Mouse (Mus musculus): ENCODE data around the gene 6030458C11Rik. TPM values are rescaled to one million over a fixed set of nuclear protein-coding genes. Genes with fewer than 3 reads are reported as not detected.

Gene 6030458C11Rik
- polyA plus RNA-seq, 1 experiment from 2014 or later, result 33.7 TPM

- Histone ChIP-seq H3K27ac (0 out of 2 replicates have a peak overlapping the region, but pooled peaks have one; percentile 36), H3K36me3 (no peaks in the 10 kb centered on the region), H3K4me2 (no peak overlapping the region), H3K27me3 (no peaks in the 10 kb centered on the region), H3K9me3 (peaks cover 3% of the 10 kb centered on the region; the same call in 1 of the 2 replicates), H3K4me3 (no peak overlapping the region), H3K4me1 (replicated peaks) (peaks cover 6% of the 10 kb centered on the region; the same call in 1 of the 2 replicates), H3K9ac (no peak overlapping the region)
- 59% methylated on average over 11 of the region's 11 CpGs for WGBS
- no peak for ATAC-seq (ENCODE audit: low FRiP score)
These were observed 50.2 kb downstream of the 6030458C11Rik start for GRCm38 (mm10) chr15:12774149-12774753.

DNA sequence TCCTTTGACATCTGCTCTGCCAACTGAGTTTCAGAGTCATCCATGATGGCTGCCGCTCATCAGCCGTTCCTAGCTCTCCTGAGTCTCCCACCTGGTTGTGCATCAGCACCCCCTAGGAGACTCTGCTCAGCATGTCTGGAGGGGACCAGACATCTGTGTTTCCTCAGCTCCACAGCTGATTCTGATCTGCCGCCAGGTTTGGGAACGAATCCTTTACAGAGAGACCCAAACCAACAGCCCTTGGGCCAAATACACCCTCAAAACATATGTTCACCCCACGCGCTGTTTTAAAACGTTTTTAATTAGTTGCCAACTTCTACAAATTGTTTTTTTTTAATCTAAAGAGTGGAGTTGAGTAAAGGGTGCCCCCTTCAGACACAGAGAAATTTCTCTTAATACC, 53.5 kb downstream of the 6030458C11Rik start:
- no peaks in the 10 kb centered on the region for H3K36me3 ChIP-seq
- no peak overlapping the region for H3K4me3 ChIP-seq
- no peak overlapping the region for H3K27ac ChIP-seq
- peaks cover 6% of the 10 kb centered on the region; the same call in 1 of the 2 replicates for H3K4me1 ChIP-seq (replicated peaks)
- no peak for ATAC-seq (ENCODE audit: low FRiP score)
- H3K9me3 ChIP-seq, result peaks cover 3% of the 10 kb centered on the region; the same call in 1 of the 2 replicates
- no peak overlapping the region for H3K4me2 ChIP-seq
- H3K9ac ChIP-seq, result no peak overlapping the region
- no peaks in the 10 kb centered on the region for H3K27me3 ChIP-seq
- 77% methylated on average over 7 of the region's 7 CpGs for WGBS

DNA sequence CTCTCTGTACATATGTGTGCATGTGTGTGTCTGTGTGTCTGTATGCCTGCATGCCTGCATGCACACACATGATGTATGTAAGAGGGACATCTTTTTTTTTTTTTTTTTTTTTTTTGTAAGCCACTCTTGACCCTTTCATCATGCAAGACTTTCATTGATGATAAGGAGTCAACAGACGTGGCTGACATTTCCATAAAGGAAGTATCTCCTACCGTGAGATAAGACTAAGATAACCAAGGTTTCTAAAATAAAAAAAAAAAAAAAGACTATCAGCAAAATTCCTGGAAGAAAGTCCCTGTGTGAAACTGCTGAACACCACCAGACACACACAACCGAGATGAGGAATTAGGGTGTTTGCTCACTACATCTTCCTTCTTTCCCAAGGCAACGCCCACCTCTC, 57.6 kb downstream of the 6030458C11Rik start:
- Histone ChIP-seq H3K9ac (no peak overlapping the region), H3K4me1 (replicated peaks) (no peaks in the 10 kb centered on the region), H3K4me2 (no peak overlapping the region), H3K36me3 (no peaks in the 10 kb centered on the region), H3K4me3 (no peak overlapping the region), H3K27ac (no peak overlapping the region), H3K27me3 (no peaks in the 10 kb centered on the region), H3K9me3 (no peaks in the 10 kb centered on the region)
- WGBS, result 90% methylated on average over 4 of the region's 4 CpGs
- ATAC-seq (ENCODE audit: low FRiP score), result no peak

DNA sequence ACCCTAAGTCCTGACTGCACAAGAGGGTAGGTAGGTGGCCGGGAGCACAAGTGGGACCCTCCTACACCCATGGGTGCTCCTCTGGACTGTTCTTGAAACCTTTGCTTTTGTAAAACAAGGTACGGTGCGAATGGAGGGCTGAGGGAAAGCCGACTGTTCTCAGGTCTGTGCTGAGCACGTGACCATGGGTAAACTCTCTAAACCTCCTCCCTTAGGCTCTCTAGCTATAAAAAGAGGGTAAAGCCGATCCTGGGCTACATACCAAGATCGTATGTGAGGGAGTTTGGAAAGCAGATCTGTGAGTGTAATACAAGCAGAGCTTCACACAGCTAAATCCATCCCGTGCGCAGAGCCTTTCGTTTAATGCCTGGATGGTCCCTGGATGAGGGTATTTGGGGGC, 61.3 kb downstream of the 6030458C11Rik start:
- ATAC-seq (ENCODE audit: low FRiP score), result no peak
- Histone ChIP-seq H3K4me1 (replicated peaks) (0 out of 2 replicates have a peak, but pooled peaks cover 4% of the 10 kb centered on the region), H3K4me3 (no peak overlapping the region), H3K4me2 (no peak overlapping the region), H3K9ac (no peak overlapping the region), H3K27me3 (no peaks in the 10 kb centered on the region), H3K27ac (no peak overlapping the region), H3K36me3 (no peaks in the 10 kb centered on the region), H3K9me3 (no peaks in the 10 kb centered on the region)
- 78% methylated on average over 10 of the region's 10 CpGs for WGBS

- H3K9me3 ChIP-seq, result no peaks in the 10 kb centered on the region
- H3K4me1 ChIP-seq (replicated peaks), result 0 out of 2 replicates have a peak, but pooled peaks cover 4% of the 10 kb centered on the region
- no peak overlapping the region for H3K9ac ChIP-seq
- no peaks in the 10 kb centered on the region for H3K27me3 ChIP-seq
- H3K36me3 ChIP-seq, result no peaks in the 10 kb centered on the region
- WGBS, result 59% methylated on average over 11 of the region's 11 CpGs
- no peak overlapping the region for H3K4me2 ChIP-seq
- ATAC-seq (ENCODE audit: low FRiP score), result no peak
- H3K27ac ChIP-seq, result no peak overlapping the region
- no peak overlapping the region for H3K4me3 ChIP-seq
These were observed 62.1 kb downstream of the 6030458C11Rik start for GRCm38 (mm10) chr15:12762258-12762913.

DNA sequence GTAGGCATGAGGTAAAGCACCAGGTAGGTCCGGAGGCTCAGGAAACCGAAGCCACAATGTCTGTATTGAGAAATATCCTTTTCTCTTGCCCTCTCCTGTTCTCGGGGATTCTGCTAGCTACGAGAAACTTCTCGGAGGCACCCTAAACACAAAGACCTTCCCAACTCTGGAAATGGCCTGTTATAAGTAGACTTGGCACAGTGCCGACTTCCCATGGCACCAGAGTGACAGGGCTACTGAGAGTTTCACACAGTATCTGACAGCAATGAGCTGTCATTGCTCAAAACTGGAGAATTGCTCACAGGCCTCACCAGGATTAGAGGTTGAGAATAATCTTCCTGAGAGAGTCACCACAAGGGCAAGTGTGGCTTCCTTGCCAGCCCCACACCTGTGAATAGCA, 63.7 kb downstream of the 6030458C11Rik start:
- no peak overlapping the region for H3K4me3 ChIP-seq
- H3K4me1 ChIP-seq (replicated peaks), result 0 out of 2 replicates have a peak, but pooled peaks cover 4% of the 10 kb centered on the region
- no peaks in the 10 kb centered on the region for H3K9me3 ChIP-seq
- 78% methylated on average over 6 of the region's 6 CpGs for WGBS
- ATAC-seq (ENCODE audit: low FRiP score), result no peak
- no peaks in the 10 kb centered on the region for H3K36me3 ChIP-seq
- H3K4me2 ChIP-seq, result no peak overlapping the region
- no peaks in the 10 kb centered on the region for H3K27me3 ChIP-seq
- H3K27ac ChIP-seq, result no peak overlapping the region
- no peak overlapping the region for H3K9ac ChIP-seq

GRCm38 (mm10) chr15:12758461-12758860, 66.0 kb downstream of the 6030458C11Rik start:
- Histone ChIP-seq H3K9me3 (no peaks in the 10 kb centered on the region), H3K4me3 (no peak overlapping the region), H3K27me3 (no peaks in the 10 kb centered on the region), H3K36me3 (no peaks in the 10 kb centered on the region), H3K4me1 (replicated peaks) (0 out of 2 replicates have a peak, but pooled peaks cover 4% of the 10 kb centered on the region), H3K27ac (no peak overlapping the region), H3K9ac (no peak overlapping the region), H3K4me2 (no peak overlapping the region)
- WGBS, result 57% methylated on average over 5 of the region's 5 CpGs
- ATAC-seq (ENCODE audit: low FRiP score), result no peak

Small RNA genes lying within 50 kb of the gene (microRNA-seq; reads per million reads assigned to microRNA genes)
- gene Gm47288, result not detected

Other genes with a start within 250 kb of the 6030458C11Rik start
- 9.3 and 12.3 TPM in 2 replicates for gene Pdzd2, start 84.7 kb downstream of the 6030458C11Rik start, polyA plus RNA-seq (2015; fragmentation: Nextera tagmentation; extraction: Ambion mirVana)
- gene Drosha, start 166 bp upstream of the 6030458C11Rik start, polyA plus RNA-seq (2015; fragmentation: Nextera tagmentation; extraction: Ambion mirVana), result 50.0 and 53.8 TPM in 2 replicates

All from hindbrain, embryonic 13.5 days (tissue).